Mouse (Mus musculus) liver, embryonic 11.5 days (tissue): ENCODE data around the gene Erv3. TPM values are rescaled to one million over a fixed set of nuclear protein-coding genes. Genes with fewer than 3 reads are reported as not detected.

Source experiments
- ATAC-seq: fragments of 200-750 bp; cut with Nextera tagmentation; replicated peaks from 2 replicates; pipeline ENCODE4 v1.8.0; 2017; ENCODE audit warnings: moderate number of reproducible peaks, mild to moderate bottlenecking, moderate TSS enrichment, moderate library complexity; ENCODE audit not compliant: low FRiP score
- DNase-seq: peaks from one replicate; pipeline ENCODE4 v3.0.0-alpha.2; 2017; ENCODE audit warnings: low spot score
- H3K27ac ChIP-seq: fragments of 300-500 bp; sonication (generic); 2 replicates; pipeline ENCODE4 v1.5.1; 2014; ENCODE audit warnings: mild to moderate bottlenecking, low read depth, low read length, control low read depth
- H3K27me3 ChIP-seq: fragments of 300-500 bp; sonication (generic); replicated peaks from 2 replicates; pipeline ENCODE4 v1.6.1; 2014; ENCODE audit warnings: low read length, mixed read lengths; ENCODE audit not compliant: control insufficient read depth, insufficient read depth
- H3K36me3 ChIP-seq: fragments of 300-500 bp; sonication (generic); 2 replicates; pipeline ENCODE4 v1.6.1; 2014; ENCODE audit warnings: mild to moderate bottlenecking, low read length, moderate library complexity, mixed read lengths; ENCODE audit not compliant: control insufficient read depth, insufficient read depth
- H3K4me1 ChIP-seq: fragments of 300-500 bp; sonication (generic); replicated peaks from 2 replicates; pipeline ENCODE4 v1.6.1; 2014; ENCODE audit warnings: low read length, mixed read lengths; ENCODE audit not compliant: control insufficient read depth, insufficient read depth
- H3K4me2 ChIP-seq: fragments of 300-500 bp; sonication (generic); 2 replicates; pipeline ENCODE4 v1.6.1; 2014; ENCODE audit warnings: mild to moderate bottlenecking, control low read depth, moderate library complexity
- H3K4me3 ChIP-seq: fragments of 300-500 bp; sonication (generic); 2 replicates; pipeline ENCODE4 v1.5.1; 2014; ENCODE audit warnings: low read depth, low read length, control low read depth
- H3K9ac ChIP-seq: fragments of 300-500 bp; sonication (generic); 2 replicates; pipeline ENCODE4 v1.6.1; 2014; ENCODE audit warnings: low read depth, low read length, control low read depth
- H3K9me3 ChIP-seq: fragments of 300-500 bp; sonication (generic); 2 replicates; pipeline ENCODE4 v1.6.1; 2016; ENCODE audit warnings: low read length, inconsistent platforms, mixed read lengths; ENCODE audit not compliant: control insufficient read depth
- WGBS: fragments of 180-500 bp; shearing (Covaris S2); extraction: QIAGEN DNeasy Blood & Tissue Kit; methylation state at CpG from one replicate; pipeline ENCODE4 v1.1.7; 2014; 5-methylcytosine and 5-hydroxymethylcytosine counted together
- polyA plus RNA-seq: library from polyadenylated mRNA; unstranded; fragments of >200 nt; fragmentation: Nextera tagmentation; extraction: Ambion mirVana; gene quantifications from 2 replicates; pipeline ENCODE4 v1.2.1, GENCODE M21; 2014

The Erv3 gene
- polyA plus RNA-seq, 1 experiment from 2014 or later: not detected

DNA sequence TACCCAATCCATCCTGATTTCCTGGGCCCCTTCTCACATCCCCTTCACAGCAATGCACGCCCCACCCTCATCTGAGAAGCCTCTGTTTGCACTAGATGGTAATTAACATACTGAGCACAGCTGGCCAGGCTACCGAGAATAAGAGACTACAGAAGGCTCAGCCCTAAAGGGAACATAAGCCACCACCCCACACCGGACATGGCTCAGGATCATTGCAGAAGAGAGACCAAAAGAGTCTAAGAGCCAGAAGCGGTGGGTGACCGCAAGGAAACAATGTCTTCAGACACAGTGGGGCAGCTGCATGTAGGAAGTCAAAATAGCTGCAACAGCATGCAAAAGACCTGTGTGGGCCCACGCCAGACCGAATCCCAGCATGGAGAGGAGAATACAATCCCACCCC lies 50.7 kb downstream of the Erv3 start:
- Histone ChIP-seq H3K36me3 (no peaks in the 10 kb centered on the region), H3K4me2 (no peak overlapping the region), H3K9ac (no peak overlapping the region), H3K4me3 (no peak overlapping the region), H3K9me3 (no peaks in the 10 kb centered on the region), H3K4me1 (no peaks in the 10 kb centered on the region), H3K27ac (no peak overlapping the region), H3K27me3 (no peaks in the 10 kb centered on the region)
- DNase-seq (no peak), ATAC-seq (no peak)
- 41% methylated on average over 7 of the region's 7 CpGs for WGBS

DNA sequence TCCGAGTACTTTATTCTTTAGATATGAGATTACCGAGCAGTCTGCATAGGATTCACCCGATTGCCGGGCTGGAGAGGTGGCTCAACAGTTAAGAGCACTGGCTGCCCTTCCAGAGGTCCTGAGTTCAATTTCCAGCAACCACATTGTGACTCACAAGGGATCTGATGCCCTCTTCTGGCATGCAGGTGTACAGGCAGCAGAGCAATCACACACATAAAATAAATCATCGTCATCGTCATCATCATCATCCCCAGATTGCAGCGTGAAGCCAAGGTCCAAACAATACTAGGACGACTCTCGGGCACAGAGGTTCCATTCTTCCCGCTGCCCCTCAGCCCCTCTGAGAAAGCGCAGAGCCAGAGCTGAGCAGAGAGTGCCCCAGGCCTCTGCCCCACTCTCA lies 51.9 kb downstream of the Erv3 start:
- Histone ChIP-seq H3K4me2 (no peak overlapping the region), H3K4me1 (no peaks in the 10 kb centered on the region), H3K9me3 (no peaks in the 10 kb centered on the region), H3K9ac (no peak overlapping the region), H3K27me3 (no peaks in the 10 kb centered on the region), H3K36me3 (no peaks in the 10 kb centered on the region), H3K4me3 (no peak overlapping the region), H3K27ac (no peak overlapping the region)
- DNase-seq (no peak), ATAC-seq (no peak)
- 65% methylated on average over 11 of the region's 11 CpGs for WGBS

DNA sequence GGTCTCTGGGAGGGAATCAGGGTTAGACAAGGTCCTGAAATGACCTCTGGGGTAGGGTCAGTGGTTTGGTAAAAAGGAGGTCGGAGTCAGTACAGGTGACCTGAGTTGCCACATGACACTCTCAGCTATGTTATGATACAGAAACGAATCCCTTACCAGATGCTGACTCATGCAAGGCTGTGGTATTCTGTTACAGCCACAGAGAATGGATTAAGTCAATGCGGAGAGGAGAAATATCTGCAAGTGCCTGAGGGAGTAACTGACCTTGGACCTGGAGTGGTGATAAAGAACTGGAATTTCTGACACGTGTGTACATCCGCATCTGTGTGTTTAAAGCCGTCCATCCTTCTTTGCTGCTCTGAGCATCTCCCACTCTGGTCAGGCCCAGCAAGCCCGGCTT lies 52.7 kb downstream of the Erv3 start:
- no peak for DNase-seq
- Histone ChIP-seq H3K9me3 (no peaks in the 10 kb centered on the region), H3K27me3 (no peaks in the 10 kb centered on the region), H3K4me1 (no peaks in the 10 kb centered on the region), H3K9ac (no peak overlapping the region), H3K4me2 (no peak overlapping the region), H3K4me3 (no peak overlapping the region), H3K27ac (no peak overlapping the region), H3K36me3 (no peaks in the 10 kb centered on the region)
- ATAC-seq: no peak
- WGBS: 62% methylated on average over 7 of the region's 7 CpGs

DNA sequence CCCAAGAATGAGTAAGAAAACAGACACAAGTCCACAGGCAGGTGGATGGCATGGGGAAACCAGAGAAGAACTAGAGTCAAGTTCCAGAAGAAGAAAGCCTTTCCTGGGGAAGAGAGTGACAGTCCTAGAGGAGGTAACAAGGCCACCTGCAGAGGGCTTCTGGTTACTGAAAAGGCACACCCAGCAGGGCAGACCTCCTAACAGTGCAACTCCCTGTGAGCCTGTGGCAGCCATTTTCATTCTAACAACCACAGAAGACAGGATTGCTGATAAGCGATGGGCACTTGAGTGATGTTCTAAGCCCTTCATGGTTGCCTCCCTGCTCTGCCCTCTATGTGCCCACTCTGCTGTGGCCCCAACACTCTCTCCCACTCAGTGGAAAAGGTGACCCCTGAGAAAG lies 54.2 kb downstream of the Erv3 start:
- H3K4me3 ChIP-seq: no peak overlapping the region
- H3K4me2 ChIP-seq: no peak overlapping the region
- no peaks in the 10 kb centered on the region for H3K27me3 ChIP-seq
- DNase-seq (no peak), ATAC-seq (no peak)
- H3K9me3 ChIP-seq: no peaks in the 10 kb centered on the region
- WGBS: 63% methylated on average over 1 of the region's 1 CpGs
- H3K27ac ChIP-seq: no peak overlapping the region
- H3K4me1 ChIP-seq: no peaks in the 10 kb centered on the region
- H3K9ac ChIP-seq: no peak overlapping the region
- H3K36me3 ChIP-seq: no peaks in the 10 kb centered on the region

DNA sequence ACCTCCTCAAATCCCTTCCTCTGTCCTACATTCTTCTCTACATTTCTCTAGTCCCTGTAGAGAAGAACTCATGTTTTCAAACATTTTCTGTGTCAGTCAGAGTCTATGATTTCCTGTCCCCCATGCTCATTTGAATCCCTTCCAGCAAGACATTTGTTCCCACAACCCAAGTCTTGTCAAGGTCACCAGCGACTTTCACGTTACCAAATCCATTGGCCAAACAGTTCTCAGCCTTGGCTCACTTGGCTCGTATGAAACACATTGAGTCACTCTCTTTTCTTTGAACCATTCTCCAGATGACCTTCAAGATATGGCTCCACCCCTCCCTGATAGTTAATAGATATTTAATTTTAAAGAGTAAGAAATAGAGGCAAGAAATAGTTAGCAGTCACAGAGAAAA lies 55.7 kb downstream of the Erv3 start:
- no peak overlapping the region for H3K9ac ChIP-seq
- H3K27ac ChIP-seq: no peak overlapping the region
- no peak overlapping the region for H3K4me2 ChIP-seq
- 81% methylated on average over 3 of the region's 3 CpGs for WGBS
- no peak for DNase-seq
- no peak for ATAC-seq
- no peak overlapping the region for H3K4me3 ChIP-seq
- H3K36me3 ChIP-seq: no peaks in the 10 kb centered on the region
- no peaks in the 10 kb centered on the region for H3K27me3 ChIP-seq
- H3K4me1 ChIP-seq: no peaks in the 10 kb centered on the region
- no peaks in the 10 kb centered on the region for H3K9me3 ChIP-seq

Other genes starting within 250 kb of the Erv3 start
- 32.6 and 33.3 TPM in 2 replicates for gene Prnp, start 50.2 kb upstream of the Erv3 start, polyA plus RNA-seq
- 0.25 TPM in 1 of 2 replicates, not detected in the other for gene Prn, start 50.2 kb upstream of the Erv3 start, polyA plus RNA-seq
- 1.6 and 2.5 TPM in 2 replicates for gene Prnd, start 91.1 kb upstream of the Erv3 start, polyA plus RNA-seq
- 4.9 and 6.2 TPM in 2 replicates for gene Rassf2, start 170.5 kb upstream of the Erv3 start, polyA plus RNA-seq